Mouse (Mus musculus) liver (tissue): ENCODE measurements around the gene Zfp287.
"Not testable (repeated sequence)": the region's sequence is repeated elsewhere in the genome, so short reads cannot be mapped to it uniquely, and the experiment has no call there.

Source experiments
- DNase-seq: peaks from one replicate; pipeline ENCODE4 v3.0.0-alpha.2; 2020; ENCODE audit warnings: mixed read lengths

Zfp287 gene

GRCm38 (mm10) chr11:62731311-62732021 is at the start of gene Zfp287:
Gene Zfp287, minus strand, starts transcription at chr11:62731905.
- DNase-seq = peak; percentile 70

DNA sequence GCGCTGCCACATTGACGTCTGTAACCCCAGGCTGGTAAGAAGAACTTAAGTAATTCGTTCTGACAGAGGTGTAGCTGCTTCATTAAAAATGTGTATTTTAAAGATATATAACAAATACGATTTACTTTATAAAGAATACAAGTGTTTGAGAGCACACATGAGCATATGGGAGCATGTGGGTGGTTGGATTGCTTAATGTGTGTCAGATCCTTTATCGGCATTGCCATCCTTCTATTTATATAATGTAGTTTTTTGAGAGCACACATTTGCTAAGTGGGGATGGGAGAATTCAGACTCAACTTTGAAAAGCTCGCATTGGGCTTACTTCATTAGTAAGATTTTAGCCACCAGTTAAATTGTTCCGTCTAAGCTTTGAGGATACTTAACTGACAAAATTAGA is 44.8 kb upstream of the Zfp287 start:
- no peak for DNase-seq

GRCm38 (mm10) chr11:62760755-62761457 is 29.2 kb upstream of the Zfp287 start:
- no peak for DNase-seq

DNA sequence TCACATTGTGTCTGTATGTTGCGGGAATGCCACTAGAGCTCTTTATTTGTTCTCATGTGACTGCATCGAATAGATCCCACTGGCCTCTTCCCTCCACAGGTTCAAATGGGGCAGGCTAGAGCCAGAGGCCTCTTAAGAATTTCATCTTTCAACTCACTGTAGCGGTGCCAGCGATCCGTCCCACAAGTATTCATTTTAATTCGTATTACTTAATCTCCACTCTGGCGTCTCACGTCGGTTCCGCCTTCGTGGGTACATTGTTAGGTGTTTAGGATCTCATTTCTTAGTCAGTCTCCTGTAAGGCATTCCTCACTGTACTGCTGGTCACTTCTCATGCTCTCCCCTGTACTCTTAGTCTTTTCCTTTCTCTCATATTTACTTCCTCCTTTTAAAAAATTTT is 26.8 kb upstream of the Zfp287 start:
- DNase-seq = no peak

GRCm38 (mm10) chr11:62757906-62758305 is 26.2 kb upstream of the Zfp287 start:
- no peak for DNase-seq

DNA sequence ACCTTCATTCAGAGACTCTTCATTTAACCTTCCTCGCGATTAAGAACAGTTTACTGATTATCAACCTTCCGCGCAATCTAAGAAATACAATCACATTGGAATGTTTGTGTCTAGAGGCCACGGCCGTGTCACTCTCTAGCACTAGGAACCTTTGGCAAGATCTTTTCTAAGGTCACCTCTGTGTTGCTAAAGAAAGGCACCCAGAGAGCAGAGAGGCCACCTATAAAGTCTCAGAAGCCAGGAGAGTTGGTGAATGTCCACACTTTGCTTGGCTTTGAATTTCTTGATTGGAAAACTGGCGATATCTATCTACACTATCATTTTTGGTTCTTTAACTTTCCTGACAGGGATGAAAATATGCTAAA is 25.4 kb upstream of the Zfp287 start:
- DNase-seq = no peak

DNA sequence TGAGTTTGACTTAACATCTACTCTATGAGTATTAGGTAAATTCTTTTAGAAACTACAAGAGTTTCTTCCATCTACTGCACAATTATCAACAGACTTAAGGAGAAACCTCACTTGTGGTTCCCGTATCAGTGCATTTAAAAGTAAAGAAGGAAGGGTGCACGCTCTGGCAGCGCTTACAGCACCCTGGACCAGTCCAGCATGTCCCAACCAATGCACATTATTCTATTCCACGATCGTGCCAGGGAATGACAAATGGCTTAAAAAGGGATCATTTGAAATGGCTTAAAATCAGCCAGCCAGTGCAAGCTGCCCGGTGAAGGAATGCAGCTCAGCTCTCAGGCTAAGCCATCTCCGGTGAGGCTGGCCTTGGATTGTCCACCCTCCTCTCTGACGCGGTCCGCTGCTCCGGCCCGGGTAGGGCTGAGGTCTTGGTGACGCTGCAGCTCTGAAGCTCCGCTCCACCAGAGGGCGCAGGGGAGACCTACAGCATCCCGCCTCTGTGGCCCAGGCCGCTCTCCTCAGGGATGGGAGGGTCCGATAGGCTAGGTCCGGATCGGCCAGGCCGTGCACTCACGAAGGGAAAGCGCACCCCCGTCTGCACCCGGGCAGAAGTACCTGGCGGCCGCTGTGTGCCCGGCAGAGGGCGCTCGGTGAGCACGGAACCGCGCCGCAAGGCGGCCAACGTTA is 24.9 kb upstream of the Zfp287 start:
- peak; percentile 88 for DNase-seq

- DNase-seq = no peak
Measured at GRCm38 (mm10) chr11:62752780-62753179, 21.1 kb upstream of the Zfp287 start, which contains the start of gene Gm10428. Gene Gm10428, plus strand, starts transcription at chr11:62753100.

DNA sequence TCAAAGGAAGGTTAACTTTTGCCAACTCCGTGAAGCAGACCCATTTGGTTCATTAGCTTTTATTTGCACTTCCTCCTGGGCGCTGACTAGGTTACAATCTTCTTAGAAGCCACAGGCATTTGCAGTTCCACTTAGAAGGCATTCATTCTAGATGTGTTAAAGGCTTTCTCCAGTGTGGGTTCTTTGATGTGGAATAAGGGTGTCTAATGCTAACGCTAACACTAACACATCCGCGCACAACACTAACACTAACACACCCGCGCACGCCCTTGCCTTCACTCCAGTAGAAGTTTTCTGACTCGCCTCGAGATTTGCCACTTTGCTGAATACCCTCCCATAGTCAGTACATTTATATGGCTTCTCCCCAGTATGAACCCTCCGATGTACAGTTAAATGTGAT is 20.5 kb upstream of the Zfp287 start:
- no peak for DNase-seq

DNA sequence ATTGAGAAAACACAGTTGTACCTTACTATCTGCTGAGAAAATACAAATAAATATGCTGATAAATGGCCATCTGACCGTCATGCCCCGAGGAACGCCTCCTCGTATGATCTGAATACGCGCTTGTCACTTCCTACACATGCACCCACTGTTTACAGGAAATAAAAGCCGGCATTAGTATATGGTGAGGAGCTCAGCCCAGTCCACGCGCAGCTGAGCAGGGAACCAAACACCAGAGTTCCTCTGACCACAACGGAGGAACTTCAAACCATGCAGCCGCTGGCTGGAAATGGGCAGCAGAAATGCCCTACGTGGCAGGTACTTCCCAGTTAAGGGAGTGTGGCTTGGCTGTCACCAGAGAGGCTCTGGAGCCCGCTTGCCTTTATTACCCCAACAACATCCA is 17.7 kb upstream of the Zfp287 start:
- not testable (repeated sequence) for DNase-seq

DNA sequence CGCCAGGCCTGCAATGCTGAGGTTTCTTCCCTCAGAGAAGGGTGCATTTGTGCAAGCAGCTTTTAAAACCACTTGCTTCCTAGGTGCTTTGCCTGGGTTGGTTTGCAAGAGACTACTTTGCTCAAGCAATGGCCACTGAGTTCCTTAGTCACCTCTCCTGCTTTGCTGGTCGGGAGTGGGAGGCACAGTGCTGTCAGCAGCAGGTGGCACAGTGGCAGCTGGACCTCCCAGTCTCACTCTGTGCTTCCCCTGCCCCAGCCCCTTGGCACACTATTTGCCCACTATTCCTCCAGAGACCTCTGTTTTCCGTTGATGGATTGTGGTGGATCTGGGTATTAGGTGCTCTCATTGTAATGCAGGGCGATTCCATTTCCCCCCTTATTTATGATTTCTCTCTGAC is 16.4 kb upstream of the Zfp287 start:
- no peak for DNase-seq

DNA sequence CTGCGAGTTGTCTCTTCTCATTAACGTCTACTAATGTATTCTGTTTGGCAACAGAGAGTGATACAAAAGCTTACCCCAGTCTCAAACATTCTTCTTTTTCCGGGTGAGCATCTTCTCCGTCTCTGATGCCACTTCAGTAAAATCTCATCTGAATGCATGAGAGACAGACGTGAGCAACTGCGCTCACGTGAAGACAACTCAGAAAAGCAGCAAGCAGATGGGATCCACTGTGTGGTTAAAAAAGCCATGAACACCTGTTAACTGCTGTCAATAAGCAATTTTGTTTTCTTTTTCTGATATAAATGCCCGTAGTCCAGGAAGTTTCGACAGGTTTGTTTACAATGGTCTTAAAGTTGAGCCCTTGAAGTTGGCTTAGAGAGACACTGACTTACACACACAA is 15.5 kb upstream of the Zfp287 start:
- no peak for DNase-seq

- DNase-seq = peak; percentile 25
Measured at GRCm38 (mm10) chr11:62746001-62746533, 14.4 kb upstream of the Zfp287 start.

DNA sequence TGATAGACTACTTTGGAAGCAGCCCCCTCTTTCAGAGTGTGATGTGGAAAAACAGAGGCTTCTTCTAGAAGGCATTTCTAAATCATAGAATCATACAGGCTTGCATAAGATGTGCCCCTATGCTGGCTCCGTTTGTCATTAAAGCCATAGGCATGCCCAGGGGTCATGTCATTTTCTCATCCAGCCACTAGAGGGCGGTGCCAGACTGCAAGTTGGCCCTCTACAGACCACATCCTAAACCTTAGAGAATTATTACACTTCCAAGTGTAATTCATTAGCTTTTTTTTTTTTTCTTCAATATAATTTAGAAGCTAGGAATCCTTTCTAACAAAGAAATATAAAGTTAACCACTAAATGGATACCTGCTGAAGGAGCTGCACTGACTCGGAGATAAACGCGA is 12.4 kb upstream of the Zfp287 start:
- peak; percentile 65 for DNase-seq

DNA sequence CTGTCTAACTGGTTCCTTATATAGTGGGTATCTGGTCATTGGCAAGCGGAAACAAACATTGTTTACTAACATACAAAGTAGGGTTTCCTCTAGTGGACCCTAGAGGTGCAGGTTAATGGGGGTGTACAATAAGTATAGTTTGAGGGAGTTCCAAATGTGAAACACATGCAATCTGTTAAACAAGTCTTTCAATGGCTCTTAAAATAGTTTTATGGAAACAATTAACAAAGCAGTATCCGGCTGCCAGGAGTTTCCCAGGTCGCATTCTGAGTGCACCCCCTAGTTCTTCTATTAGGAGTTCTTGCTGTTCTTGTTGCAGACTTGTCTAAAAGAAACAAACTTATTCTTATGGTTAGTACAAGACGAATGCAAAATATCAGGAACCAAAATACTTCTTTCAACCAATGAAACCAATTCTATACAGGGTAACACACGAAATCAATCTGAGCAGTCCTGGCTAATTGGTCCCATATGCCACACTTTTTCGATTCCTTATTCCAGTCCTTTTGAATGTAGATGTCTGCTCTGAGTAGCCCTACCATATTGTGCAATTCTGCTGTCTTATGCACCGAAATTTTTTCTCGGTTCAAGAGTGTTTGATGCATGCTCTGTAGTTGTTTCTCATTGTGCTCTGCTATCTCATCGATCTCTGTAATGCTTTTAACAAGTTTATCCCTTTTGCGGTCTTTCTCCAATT is 10.7 kb upstream of the Zfp287 start:
- DNase-seq = no peak

DNA sequence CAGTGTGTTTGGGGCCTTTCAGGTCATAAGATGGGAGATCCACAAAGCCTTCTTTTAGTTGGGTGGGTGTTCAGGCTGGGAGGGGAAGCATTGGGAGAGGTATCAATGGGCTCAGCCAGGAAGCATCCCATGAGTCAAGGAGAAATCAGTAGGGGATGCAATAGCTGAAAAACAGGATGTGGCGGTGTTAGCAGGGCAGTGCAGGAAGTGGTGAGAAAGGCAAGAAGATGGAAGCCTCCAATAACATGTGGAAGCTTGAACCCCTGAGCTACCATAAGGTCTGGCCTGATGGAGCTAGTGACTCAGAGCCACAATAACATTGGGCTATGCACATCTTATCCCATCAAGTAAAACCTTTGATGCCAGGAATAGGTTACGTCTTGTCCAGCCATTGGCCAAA is 9.5 kb upstream of the Zfp287 start:
- no peak for DNase-seq

DNA sequence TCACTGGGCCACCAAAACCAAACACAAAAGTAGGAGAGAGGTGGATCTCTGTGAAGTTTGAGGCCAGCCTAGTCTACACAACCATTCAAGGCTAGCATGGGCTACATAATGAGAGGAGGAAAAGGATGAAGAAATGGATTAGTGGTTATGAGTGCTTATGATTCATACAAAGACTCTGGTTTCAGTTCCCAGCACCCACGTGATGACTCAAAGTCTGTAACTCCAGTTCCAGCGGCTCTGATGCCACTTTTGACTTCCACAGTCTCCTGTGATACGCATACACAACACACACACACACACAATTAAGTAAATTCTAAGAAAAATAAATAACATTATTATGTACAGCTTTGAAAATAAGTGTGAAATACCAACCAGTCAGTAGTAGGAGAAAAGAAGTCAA is 960 bp upstream of the Zfp287 start:
- no peak for DNase-seq

- no peak for DNase-seq
Measured at GRCm38 (mm10) chr11:62732022-62732387, 300 bp upstream of the Zfp287 start.

GRCm38 (mm10) chr11:62728276-62728675 is 3.4 kb downstream of the Zfp287 start:
- DNase-seq = no peak

DNA sequence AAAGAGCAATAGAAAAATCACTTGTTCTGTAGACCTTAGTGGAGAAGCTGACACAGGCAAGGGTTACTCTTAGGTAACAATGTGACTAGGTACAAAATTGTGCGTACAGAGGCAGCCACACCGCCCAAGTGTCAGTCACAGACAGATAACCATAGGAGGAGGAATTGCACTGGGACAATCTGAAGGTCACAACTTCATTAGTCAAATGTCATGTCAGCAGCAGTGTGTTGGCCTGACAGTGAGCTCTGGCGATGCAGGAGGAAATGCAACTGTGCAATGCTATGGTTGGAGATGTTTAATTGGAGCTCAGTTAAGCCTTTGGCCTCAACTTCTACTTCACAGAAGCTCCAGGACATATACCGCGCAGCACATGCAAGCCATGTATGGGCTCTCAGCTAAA is 21.0 kb downstream of the Zfp287 start:
- no peak for DNase-seq

- DNase-seq = no peak
Measured at GRCm38 (mm10) chr11:62708252-62708651, 23.5 kb downstream of the Zfp287 start.

GRCm38 (mm10) chr11:62706141-62706540 is 25.6 kb downstream of the Zfp287 start:
- no peak for DNase-seq

- DNase-seq = no peak
Measured at GRCm38 (mm10) chr11:62701218-62701617, 30.5 kb downstream of the Zfp287 start.
